Mouse (Mus musculus) intestine, embryonic 14.5 days (tissue): ENCODE measurements around the gene Ero1l. TPM values are rescaled to one million over a fixed set of nuclear protein-coding genes. Genes with fewer than 3 reads are reported as not detected.
A peak's percentile ranks its signal among the peaks of the same experiment; 100 is the strongest.

Experiments
- ATAC-seq: fragments of 200-750 bp; cut with Nextera tagmentation; replicated peaks from 2 replicates; pipeline ENCODE4 v1.8.0; 2017; ENCODE audit warnings: low read depth, moderate number of reproducible peaks, moderate TSS enrichment, moderate library complexity; ENCODE audit not compliant: low FRiP score, low TSS enrichment
- DNase-seq: peaks from one replicate; pipeline ENCODE4 v3.0.0-alpha.2; 2018; ENCODE audit warnings: low spot score
- H3K27ac ChIP-seq: fragments of 300-500 bp; sonication (generic); 2 replicates; pipeline ENCODE4 v1.5.1; 2014; ENCODE audit warnings: low read depth, mild to moderate bottlenecking, control low read depth
- H3K27me3 ChIP-seq: fragments of 300-500 bp; sonication (generic); replicated peaks from 2 replicates; pipeline ENCODE4 v1.6.1; 2014; ENCODE audit warnings: low read length, control low read depth; ENCODE audit not compliant: control insufficient read depth, insufficient read depth
- H3K36me3 ChIP-seq: fragments of 300-500 bp; sonication (generic); 2 replicates; pipeline ENCODE4 v1.6.1; 2014; ENCODE audit warnings: low read length, control low read depth; ENCODE audit not compliant: control insufficient read depth, insufficient read depth
- H3K4me1 ChIP-seq: fragments of 300-500 bp; sonication (generic); replicated peaks from 2 replicates; pipeline ENCODE4 v1.6.1; 2014; ENCODE audit warnings: low read length, control low read depth, mixed read lengths; ENCODE audit not compliant: control insufficient read depth, insufficient read depth
- H3K4me2 ChIP-seq: fragments of 300-500 bp; sonication (generic); 2 replicates; pipeline ENCODE4 v1.6.1; 2014; ENCODE audit warnings: low read length
- H3K4me3 ChIP-seq: fragments of 300-500 bp; sonication (generic); 2 replicates; pipeline ENCODE4 v1.5.1; 2014; ENCODE audit warnings: low read depth, low read length, control low read depth, mixed read lengths
- H3K9ac ChIP-seq: fragments of 300-500 bp; sonication (generic); 2 replicates; pipeline ENCODE4 v1.6.1; 2014; ENCODE audit warnings: mild to moderate bottlenecking, low read length
- H3K9me3 ChIP-seq: fragments of 300-500 bp; sonication (generic); 2 replicates; pipeline ENCODE4 v1.6.1; 2016; ENCODE audit warnings: low read length, control low read depth; ENCODE audit not compliant: control insufficient read depth
- WGBS: fragments of 180-500 bp; shearing (Covaris S2); extraction: QIAGEN DNeasy Blood & Tissue Kit; methylation state at CpG from one replicate; pipeline ENCODE4 v1.1.7; 2014; 5-methylcytosine and 5-hydroxymethylcytosine counted together
- polyA plus RNA-seq: library from polyadenylated mRNA; unstranded; fragments of >200 nt; fragmentation: Nextera tagmentation; extraction: Ambion mirVana; gene quantifications from 2 replicates; pipeline ENCODE4 v1.2.1, GENCODE M21; 2014

Ero1l gene
- polyA plus RNA-seq: 44.6 and 46.7 TPM in 2 replicates

DNA sequence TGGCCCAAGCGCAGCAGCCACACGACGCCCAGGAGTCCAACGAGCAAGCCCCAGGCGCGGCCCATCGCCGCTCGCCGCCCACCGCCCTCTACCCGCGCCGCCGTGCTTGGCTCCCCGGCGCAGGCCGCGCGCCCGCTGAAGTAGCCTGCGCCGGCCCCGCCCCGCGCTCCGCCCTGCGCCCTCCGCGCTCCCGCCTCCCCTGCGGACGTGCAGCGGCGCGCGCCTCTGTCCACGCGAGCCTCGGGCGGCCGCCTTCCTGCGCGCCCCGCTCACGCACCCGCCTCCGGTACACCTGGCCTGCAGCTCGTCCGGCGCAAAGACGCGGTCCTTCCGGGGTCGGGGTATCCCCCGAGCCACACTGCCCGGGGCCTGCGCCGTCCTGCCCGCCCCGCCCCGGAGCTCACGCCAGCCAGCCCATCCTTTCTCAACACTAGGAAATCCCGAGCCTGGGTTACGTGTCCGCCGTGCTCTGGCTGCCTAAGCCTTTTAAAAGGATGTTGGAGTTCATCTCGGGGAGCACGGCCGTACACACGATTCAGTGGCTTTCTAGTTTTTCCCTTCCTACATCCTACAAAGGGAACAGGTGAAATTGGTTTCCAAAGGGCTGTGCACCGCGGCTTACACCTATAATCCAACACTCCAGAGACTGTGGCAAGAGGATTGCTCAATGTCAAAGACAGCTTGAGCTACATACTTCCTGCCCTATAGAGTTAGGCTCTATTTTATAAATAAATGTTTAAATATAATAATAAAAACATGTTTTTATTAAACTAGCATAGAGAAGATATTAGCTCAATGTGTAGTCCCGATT is at the start of gene Ero1l:
TSS of gene Ero1l (minus strand) at position 346 of the 811 bp plus-strand sequence.
- peak; percentile 95 for ATAC-seq
- DNase-seq: peak; percentile 93
- H3K4me1 ChIP-seq: peaks cover 9% of the 10 kb centered on the region
- no peaks in the 10 kb centered on the region for H3K27me3 ChIP-seq
- 2% methylated on average over 69 of the region's 74 CpGs for WGBS
- H3K4me3 ChIP-seq: peak within 1 kb of the TSS; percentile 93
- no peaks in the 10 kb centered on the region for H3K36me3 ChIP-seq
- H3K9me3 ChIP-seq: no peaks in the 10 kb centered on the region
- peak within 1 kb of the TSS; percentile 93 for H3K27ac ChIP-seq
- peak within 1 kb of the TSS; percentile 81 for H3K9ac ChIP-seq
- peak within 1 kb of the TSS; percentile 82 for H3K4me2 ChIP-seq

DNA sequence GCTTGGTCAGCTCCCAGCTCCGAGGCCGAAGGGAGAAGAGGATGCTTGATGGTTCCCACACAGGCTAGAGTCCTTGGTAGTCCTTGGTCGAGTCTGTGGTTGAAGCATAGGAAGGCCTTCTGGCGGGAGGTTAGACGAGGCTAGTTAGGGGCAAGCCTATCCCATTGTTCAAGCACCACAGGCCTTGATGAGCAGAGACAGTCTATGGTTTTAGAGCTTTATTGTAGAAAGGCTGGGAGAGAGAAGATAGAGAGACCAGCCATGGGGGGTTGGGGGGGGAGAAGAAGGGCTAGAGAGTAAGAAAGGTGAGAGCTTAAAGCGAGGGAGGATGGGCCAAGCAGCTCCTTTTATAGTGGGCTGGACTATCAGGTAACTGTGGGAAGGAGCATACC is 46.6 kb upstream of the Ero1l start:
- Histone ChIP-seq H3K27me3 (no peaks in the 10 kb centered on the region), H3K36me3 (peaks cover 27% of the 10 kb centered on the region), H3K4me2 (no peak overlapping the region), H3K27ac (no peak overlapping the region), H3K9ac (no peak overlapping the region), H3K4me3 (no peak overlapping the region), H3K9me3 (peaks cover 5% of the 10 kb centered on the region; the same call in 1 of the 2 replicates), H3K4me1 (no peaks in the 10 kb centered on the region)
- ATAC-seq: no peak
- no peak for DNase-seq
- 87% methylated on average over 6 of the region's 6 CpGs for WGBS

DNA sequence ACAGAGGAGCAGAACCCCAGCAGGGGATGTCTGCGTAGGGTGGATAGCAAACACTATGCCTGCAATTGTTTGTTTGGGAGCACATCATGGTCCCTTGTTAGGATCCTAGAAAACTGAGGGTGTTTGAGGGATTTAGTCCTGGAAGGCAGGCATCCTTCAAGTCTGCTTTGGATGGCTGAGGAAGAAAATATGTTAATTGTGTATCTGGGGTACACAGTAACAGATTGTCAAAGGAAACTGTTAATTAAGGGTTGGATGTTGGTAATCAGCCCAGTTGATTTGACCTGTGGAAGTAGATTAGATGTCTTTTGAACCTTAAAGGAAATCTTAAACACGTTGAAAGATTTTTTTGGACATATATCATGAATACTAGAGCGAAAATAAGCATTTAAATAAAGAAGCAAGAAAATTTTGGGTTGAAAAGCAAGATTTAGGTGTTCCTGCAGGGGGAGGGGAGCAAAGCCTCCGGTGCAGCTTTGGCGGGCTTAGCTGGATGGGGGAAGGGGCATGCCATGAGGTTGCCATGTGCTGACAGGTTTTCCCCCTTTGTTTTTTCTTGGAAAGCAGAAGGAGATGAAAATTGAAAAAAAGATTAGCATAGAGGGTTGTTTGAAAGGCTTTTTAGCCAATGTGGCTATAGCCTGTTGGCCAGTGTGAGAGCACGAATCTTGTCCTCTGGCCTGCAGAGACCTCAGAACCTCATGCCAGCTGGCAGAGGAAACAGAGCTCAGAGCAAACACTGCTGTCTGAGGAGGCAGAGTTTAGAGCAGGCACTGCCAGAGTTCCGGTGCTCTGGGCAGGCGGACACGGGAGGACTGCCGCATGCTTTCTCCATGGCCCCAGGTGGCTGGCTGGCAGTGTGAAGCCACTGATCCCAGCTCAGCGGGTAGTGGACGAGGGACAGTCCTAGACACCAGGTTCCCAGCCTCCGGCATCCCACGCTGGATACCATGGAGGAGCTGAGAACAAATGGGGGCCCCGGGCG is 45.9 kb upstream of the Ero1l start:
- no peak overlapping the region for H3K4me3 ChIP-seq
- peaks cover 20% of the 10 kb centered on the region for H3K36me3 ChIP-seq
- H3K27ac ChIP-seq: no peak overlapping the region
- H3K4me1 ChIP-seq: no peaks in the 10 kb centered on the region
- no peak overlapping the region for H3K9ac ChIP-seq
- 89% methylated on average over 16 of the region's 16 CpGs for WGBS
- no peak for DNase-seq
- ATAC-seq: no peak
- no peaks in the 10 kb centered on the region for H3K27me3 ChIP-seq
- no peak overlapping the region for H3K4me2 ChIP-seq
- H3K9me3 ChIP-seq: peaks cover under 1% of the 10 kb centered on the region; the same call in 1 of the 2 replicates

DNA sequence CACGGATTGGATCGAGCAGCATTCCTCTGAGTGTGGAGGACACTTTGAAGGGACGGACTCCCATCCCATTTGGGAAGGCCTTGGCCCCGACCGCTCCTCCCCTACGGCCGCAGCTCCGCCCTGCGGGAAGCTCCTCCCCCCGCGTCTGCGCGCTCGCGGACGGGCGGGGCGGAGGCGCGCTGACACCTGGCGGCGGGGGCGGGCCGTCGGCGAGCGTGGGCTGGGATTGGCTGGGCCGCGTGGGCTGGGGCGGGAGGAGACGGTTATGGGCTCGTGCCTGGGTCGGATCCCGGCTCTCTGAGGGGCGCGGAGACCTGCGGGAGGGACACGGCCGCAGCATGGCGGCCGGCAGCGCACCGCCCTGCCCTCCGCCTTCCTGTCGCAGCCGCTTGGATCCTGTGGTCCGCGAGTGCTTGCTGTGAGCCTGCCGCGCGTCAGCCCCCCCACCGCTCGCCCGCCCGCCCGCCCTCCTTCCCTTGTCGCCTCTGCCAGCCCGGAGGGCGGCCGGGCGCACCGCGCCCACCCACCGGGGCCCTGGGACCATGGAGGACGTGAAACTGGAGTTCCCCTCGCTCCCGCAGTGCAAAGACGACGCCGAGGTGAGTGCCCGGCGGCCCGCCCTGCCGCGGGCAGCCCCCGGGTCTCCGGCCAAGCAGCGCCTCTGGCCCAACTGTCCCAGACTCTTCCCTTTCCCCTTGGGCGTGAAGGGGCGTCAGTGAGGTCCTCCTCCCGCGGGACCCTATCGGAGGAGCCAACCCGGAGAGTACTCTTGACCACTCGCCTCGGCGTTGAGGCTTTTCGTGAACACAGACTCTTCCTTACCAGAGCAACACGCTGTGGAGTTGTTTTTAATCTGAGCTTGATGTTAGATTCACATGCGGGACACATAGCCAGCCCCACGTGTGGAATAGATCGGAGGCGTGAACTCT is 32.6 kb upstream of the Ero1l start, which contains the start of gene Styx:
TSS of gene Styx (plus strand) at position 163 of the 929 bp plus-strand sequence.
- ATAC-seq (peak; percentile 98), DNase-seq (peak; percentile 95)
- Histone ChIP-seq H3K9ac (peak within 1 kb of the TSS; percentile 64), H3K27me3 (no peaks in the 10 kb centered on the region), H3K4me3 (peak within 1 kb of the TSS; percentile 71), H3K27ac (peak within 1 kb of the TSS; percentile 75), H3K36me3 (peaks cover 33% of the 10 kb centered on the region), H3K4me1 (peaks cover 13% of the 10 kb centered on the region), H3K9me3 (no peaks in the 10 kb centered on the region), H3K4me2 (peak within 1 kb of the TSS; percentile 53)
- under 1% methylated on average over 66 of the region's 93 CpGs for WGBS

DNA sequence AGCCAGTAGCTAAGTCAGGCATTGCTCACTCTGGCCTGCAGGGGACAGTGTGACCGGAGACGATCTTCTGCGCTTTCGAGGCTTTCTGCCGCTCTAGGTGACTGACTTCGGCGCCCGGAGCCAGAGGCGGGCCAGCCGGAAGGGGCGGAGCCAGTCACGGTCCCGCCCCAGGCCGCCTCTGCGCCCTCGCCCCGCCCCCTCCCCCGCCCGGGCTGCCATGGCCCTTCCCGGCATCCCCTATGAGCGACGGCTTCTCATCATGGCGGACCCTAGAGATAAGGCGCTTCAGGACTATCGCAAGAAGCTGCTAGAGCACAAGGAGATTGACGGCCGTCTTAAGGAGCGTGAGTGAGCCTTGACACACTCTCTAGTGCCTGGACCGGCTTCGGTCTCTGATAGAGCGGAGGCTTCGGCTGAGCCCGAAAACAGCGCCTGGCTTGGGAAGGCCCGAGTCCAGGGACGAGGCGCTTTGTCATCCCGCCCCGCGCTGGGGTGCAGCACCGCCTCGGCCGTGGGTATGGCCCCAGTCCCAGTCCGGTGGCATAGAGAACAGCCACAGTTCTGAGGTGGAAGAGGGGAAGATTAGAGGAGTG is 11.1 kb upstream of the Ero1l start, which contains the start of gene Psmc6:
TSS of gene Psmc6 (plus strand) at position 200 of the 593 bp plus-strand sequence.
- ATAC-seq (peak; percentile 97), DNase-seq (peak; percentile 95)
- Histone ChIP-seq H3K9ac (peak within 1 kb of the TSS; percentile 87), H3K27ac (peak within 1 kb of the TSS; percentile 83), H3K27me3 (no peaks in the 10 kb centered on the region), H3K4me3 (peak within 1 kb of the TSS; percentile 97), H3K36me3 (peaks cover 33% of the 10 kb centered on the region), H3K9me3 (no peaks in the 10 kb centered on the region), H3K4me2 (peak within 1 kb of the TSS; percentile 67), H3K4me1 (peaks cover 4% of the 10 kb centered on the region)
- WGBS: under 1% methylated on average over 43 of the region's 44 CpGs

DNA sequence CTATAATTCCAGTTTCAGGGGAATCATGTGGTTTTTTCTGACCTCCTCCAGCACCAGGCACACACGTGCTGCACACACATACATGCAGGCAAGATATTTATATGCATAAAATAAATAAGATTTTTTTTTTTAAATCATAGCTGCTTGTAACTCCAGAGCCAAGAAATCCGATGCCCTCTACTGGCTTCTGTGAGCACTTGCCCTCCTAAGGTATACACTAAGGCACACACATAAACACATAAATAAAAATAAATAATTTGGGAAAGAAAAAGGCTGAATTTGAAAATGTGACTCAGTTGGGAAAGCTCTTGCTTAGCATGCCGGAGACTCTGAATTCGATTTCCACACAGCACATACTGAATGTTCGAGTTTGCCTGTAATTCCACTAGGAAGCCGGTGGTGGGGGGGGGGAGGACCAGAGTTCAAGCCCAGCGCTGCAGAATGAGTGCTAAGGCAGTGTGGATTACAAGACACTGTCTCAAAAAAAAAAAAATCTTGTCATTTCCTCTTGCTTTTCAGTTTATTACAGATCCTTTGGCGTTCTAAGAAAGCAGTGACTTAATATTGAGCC is 10.5 kb upstream of the Ero1l start:
- Histone ChIP-seq H3K9me3 (no peaks in the 10 kb centered on the region), H3K36me3 (peaks cover 30% of the 10 kb centered on the region), H3K9ac (no peak overlapping the region), H3K4me1 (peaks cover 4% of the 10 kb centered on the region), H3K27me3 (no peaks in the 10 kb centered on the region), H3K4me2 (peak overlapping the region; percentile 51), H3K4me3 (peak overlapping the region; percentile 97), H3K27ac (no peak overlapping the region; the same call in 1 of the 2 replicates)
- 14% methylated on average over 8 of the region's 8 CpGs for whole genome bisulfite sequencing
- ATAC-seq (peak; percentile 17), DNase-seq (no peak)

DNA sequence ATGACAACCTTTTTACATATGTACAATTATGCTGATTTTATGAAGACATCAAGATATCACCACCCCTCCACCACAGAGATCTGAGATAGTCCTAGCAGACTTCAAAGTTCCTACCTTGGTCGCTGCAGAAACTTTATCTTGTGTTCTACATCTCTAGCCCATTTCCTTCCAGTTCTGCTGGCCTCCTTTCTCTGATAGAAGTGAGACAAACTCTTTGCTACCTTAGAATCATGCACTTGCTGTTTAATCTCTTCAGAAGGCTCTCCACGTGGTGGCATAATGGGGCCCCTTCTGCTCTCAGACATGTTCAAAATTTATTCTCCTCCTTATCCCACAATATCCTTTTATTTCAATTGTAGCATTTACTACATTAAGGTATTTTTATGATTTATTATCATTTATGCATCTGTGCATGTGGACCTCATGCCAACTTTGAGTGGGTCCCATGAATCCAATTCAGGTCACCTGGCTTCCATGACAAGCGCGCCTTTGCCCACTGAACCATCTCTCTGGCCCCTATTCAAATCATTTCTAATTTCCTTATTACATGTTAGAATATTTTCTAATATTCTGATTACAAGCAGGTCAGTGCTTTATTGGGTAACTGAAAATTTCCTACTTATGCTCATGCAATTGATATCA is 9.6 kb upstream of the Ero1l start:
- ATAC-seq: no peak
- H3K9ac ChIP-seq: no peak overlapping the region
- peaks cover 21% of the 10 kb centered on the region for H3K36me3 ChIP-seq
- no peak overlapping the region for H3K4me2 ChIP-seq
- H3K4me3 ChIP-seq: no peak overlapping the region
- no peaks in the 10 kb centered on the region for H3K27me3 ChIP-seq
- no peak overlapping the region for H3K27ac ChIP-seq
- no peak for DNase-seq
- H3K9me3 ChIP-seq: no peaks in the 10 kb centered on the region
- 90% methylated on average over 4 of the region's 4 CpGs for WGBS
- H3K4me1 ChIP-seq: peaks cover 4% of the 10 kb centered on the region
